In genomic region chr6:3340928-3341327, GRCm38 (mm10) we compare ENCODE assay signal across 8 mouse cellular contexts. TPM values are rescaled to one million over a fixed set of nuclear protein-coding genes. Genes with fewer than 3 reads are reported as not detected.
A peak's percentile ranks its signal among the peaks of the same experiment; 100 is the strongest.
DNase-seq lines count a peak whose midpoint lies in the region; ATAC-seq and TF ChIP-seq lines count a peak whose summit lies in the region.
"Not testable (repeated sequence)": the region's sequence is repeated elsewhere in the genome, so short reads cannot be mapped to it uniquely, and the experiment has no call there.

No protein-coding gene starts in this region.

- H3K27ac ChIP-seq in ES-Bruce4 (ENCODE audit: insufficient read depth, low read length); embryonic facial prominence, embryonic 13.5 days; heart, embryonic 11.5 days (ENCODE audit: low read depth, low read length); hindbrain, postnatal 0 days; midbrain, embryonic 14.5 days (replicated peaks; ENCODE audit: low read depth, low read length); spleen, adult 2 months (ENCODE audit: insufficient read depth, low read length): not testable (repeated sequence)
- H3K27ac ChIP-seq in limb, embryonic 10.5 days: peak overlapping the region; percentile 42; the same call in 1 of the 2 replicates

- H3K4me2 ChIP-seq in embryonic facial prominence, embryonic 13.5 days: peak overlapping the region; percentile 53
- H3K4me2 ChIP-seq in heart, embryonic 11.5 days: peak overlapping the region; percentile 58
- H3K4me2 ChIP-seq in hindbrain, postnatal 0 days (ENCODE audit: low read depth, low read length): peak overlapping the region; percentile 21
- H3K4me2 ChIP-seq in midbrain, embryonic 14.5 days (ENCODE audit: low read length): peak overlapping the region; percentile 30

- not testable (repeated sequence) for ATAC-seq in embryonic facial prominence, embryonic 13.5 days (ENCODE audit: insufficient number of reproducible peaks, insufficient read depth, low FRiP score, low TSS enrichment, low read depth); heart, embryonic 11.5 days (replicated peaks; ENCODE audit: insufficient number of reproducible peaks, low FRiP score, low TSS enrichment); midbrain, embryonic 14.5 days (ENCODE audit: low FRiP score, low TSS enrichment)
- 0 out of 2 replicates have a peak, but pooled peaks have one; percentile 49 for ATAC-seq in hindbrain, postnatal 0 days

- not testable (repeated sequence) for TF ChIP-seq POLR2A in ES-Bruce4 (IDR thresholded peaks at IDR 0.05; ENCODE audit: insufficient read depth, low read length); lung, adult 2 months (IDR thresholded peaks at IDR 0.05; ENCODE audit: borderline replicate concordance, extremely low read depth, low read depth, low read length); spleen, adult 2 months (IDR thresholded peaks at IDR 0.05; ENCODE audit: low read depth, low read length)

- not testable (repeated sequence) for TF ChIP-seq EP300 in ES-Bruce4 (IDR thresholded peaks at IDR 0.05; ENCODE audit: insufficient read depth, low read depth, low read length)

- TF ChIP-seq CTCF in ES-Bruce4 (IDR thresholded peaks at IDR 0.05; ENCODE audit: low read depth, low read length); hindbrain, postnatal 0 days (IDR thresholded peaks at IDR 0.05; ENCODE audit: low read depth); lung, adult 2 months (IDR thresholded peaks at IDR 0.05; ENCODE audit: insufficient read depth, low read length); spleen, adult 2 months (IDR thresholded peaks at IDR 0.05; ENCODE audit: extremely low read depth, insufficient read depth, insufficient read length, insufficient replicate concordance): not testable (repeated sequence)

- H3K4me1 ChIP-seq in ES-Bruce4 (ENCODE audit: control insufficient read depth, insufficient read depth, low read length); embryonic facial prominence, embryonic 13.5 days; heart, embryonic 11.5 days (ENCODE audit: control insufficient read depth, insufficient read depth, low read length); hindbrain, postnatal 0 days (ENCODE audit: insufficient read depth, low read length); limb, embryonic 10.5 days; lung, adult 2 months (ENCODE audit: control insufficient read depth, insufficient read depth, low read length); midbrain, embryonic 14.5 days (ENCODE audit: control insufficient read depth, insufficient read depth, low read length); spleen, adult 2 months (ENCODE audit: control insufficient read depth, insufficient read depth, insufficient read length): not testable (repeated sequence)

- peaks cover 15% of the 10 kb centered on the region for H3K9me3 ChIP-seq in ES-Bruce4 (replicated peaks; ENCODE audit: control insufficient read depth, insufficient read depth, low read length, poor library complexity, severe bottlenecking)
- H3K9me3 ChIP-seq in embryonic facial prominence, embryonic 13.5 days; heart, embryonic 11.5 days (replicated peaks; ENCODE audit: control insufficient read depth, low read length); hindbrain, postnatal 0 days (ENCODE audit: low read length); limb, embryonic 10.5 days (replicated peaks); midbrain, embryonic 14.5 days (ENCODE audit: control insufficient read depth, low read length): not testable (repeated sequence)

- H3K36me3 ChIP-seq in ES-Bruce4 (ENCODE audit: control insufficient read depth, insufficient read depth, low read length, poor library complexity, severe bottlenecking); embryonic facial prominence, embryonic 13.5 days; heart, embryonic 11.5 days (ENCODE audit: control insufficient read depth, insufficient read depth, low read length); hindbrain, postnatal 0 days (ENCODE audit: insufficient read depth, low read length); limb, embryonic 10.5 days; midbrain, embryonic 14.5 days (ENCODE audit: control insufficient read depth, insufficient read depth, low read length); spleen, adult 2 months (ENCODE audit: control insufficient read depth, insufficient read depth, low read length): not testable (repeated sequence)

- DNase-seq in hindbrain, postnatal 0 days (ENCODE audit: low spot score); limb, embryonic 10.5 days (ENCODE audit: low spot score); lung, adult 2 months; spleen, adult 2 months (ENCODE audit: low read depth in 1 of 2, low spot score in 2 of 2): not testable (repeated sequence)
- DNase-seq in midbrain, embryonic 14.5 days: peak; percentile 52

- H3K9ac ChIP-seq in ES-Bruce4 (ENCODE audit: low read depth, poor library complexity, severe bottlenecking); hindbrain, postnatal 0 days (replicated peaks; ENCODE audit: low read length): not testable (repeated sequence)
- H3K9ac ChIP-seq in embryonic facial prominence, embryonic 13.5 days: peak overlapping the region; percentile 51; the same call in 1 of the 2 replicates
- peak overlapping the region; percentile 2; the same call in 1 of the 2 replicates for H3K9ac ChIP-seq in heart, embryonic 11.5 days (ENCODE audit: low read depth, low read length)
- 0 out of 2 replicates have a peak overlapping the region, but pooled peaks have one; percentile 12 for H3K9ac ChIP-seq in midbrain, embryonic 14.5 days (replicated peaks; ENCODE audit: low read length)

- H3K27me3 ChIP-seq in ES-Bruce4 (ENCODE audit: control insufficient read depth, insufficient read depth, low read length, poor library complexity, severe bottlenecking); embryonic facial prominence, embryonic 13.5 days; heart, embryonic 11.5 days (ENCODE audit: control insufficient read depth, insufficient read depth, low read length); hindbrain, postnatal 0 days (ENCODE audit: insufficient read depth, low read length); limb, embryonic 10.5 days (ENCODE audit: low read depth, poor library complexity, severe bottlenecking); midbrain, embryonic 14.5 days (ENCODE audit: control insufficient read depth, insufficient read depth, low read length); spleen, adult 2 months (ENCODE audit: control insufficient read depth, insufficient read depth, low read length): not testable (repeated sequence)

- H3K4me3 ChIP-seq in ES-Bruce4 (ENCODE audit: low read depth, low read length): peak overlapping the region; percentile 52; the same call in 1 of the 2 replicates
- H3K4me3 ChIP-seq in embryonic facial prominence, embryonic 13.5 days: peak overlapping the region; percentile 28
- 0 out of 2 replicates have a peak overlapping the region, but pooled peaks have one; percentile 1 for H3K4me3 ChIP-seq in heart, embryonic 11.5 days (ENCODE audit: low read depth, low read length)
- H3K4me3 ChIP-seq in hindbrain, postnatal 0 days (ENCODE audit: low read length): peak overlapping the region; percentile 1; the same call in 1 of the 2 replicates
- not testable (repeated sequence) for H3K4me3 ChIP-seq in limb, embryonic 10.5 days; midbrain, embryonic 14.5 days (replicated peaks; ENCODE audit: low read depth, low read length)
- peak overlapping the region; percentile 68 for H3K4me3 ChIP-seq in lung, adult 2 months (replicated peaks; ENCODE audit: extremely low read depth, low read depth, low read length)
- H3K4me3 ChIP-seq in spleen, adult 2 months (ENCODE audit: extremely low read depth, insufficient read depth, insufficient read length): peak overlapping the region; percentile 4; the same call in 1 of the 2 replicates

- WGBS in embryonic facial prominence, embryonic 13.5 days: 9% methylated on average over 10 of the region's 10 CpGs
- 6% methylated on average over 10 of the region's 10 CpGs for WGBS in heart, embryonic 11.5 days (ENCODE audit: insufficient replicate concordance)
- 16% methylated on average over 10 of the region's 10 CpGs for WGBS in hindbrain, postnatal 0 days
- WGBS in limb, embryonic 10.5 days: 29% methylated on average over 10 of the region's 10 CpGs
- 19% methylated on average over 10 of the region's 10 CpGs for WGBS in lung, adult 2 months
- 17% methylated on average over 10 of the region's 10 CpGs for WGBS in midbrain, embryonic 14.5 days
- 57% methylated on average over 10 of the region's 10 CpGs for WGBS in spleen, adult 2 months

RNA-seq across cellular contexts. Expression of gene Samd9l, which starts 58.4 kb away (rescaled TPM):
- polyA plus RNA-seq in ES-Bruce4 (2011; ENCODE audit: insufficient read depth, insufficient read length, low read depth, missing spikeins): not detected in 2 replicates
- 1.1 and 1.3 TPM in 2 replicates for polyA plus RNA-seq in embryonic facial prominence, embryonic 13.5 days (2015; fragmentation: Nextera tagmentation; extraction: Ambion mirVana)
- polyA plus RNA-seq in heart, embryonic 11.5 days (2014; fragmentation: Nextera tagmentation; extraction: Ambion mirVana): 0.54 and 0.65 TPM in 2 replicates
- total RNA-seq in hindbrain, postnatal 0 days (2014; rRNA removed): 1.8 and 2.3 TPM in 2 replicates
- 1.2 and 1.3 TPM in 2 replicates for polyA plus RNA-seq in hindbrain, postnatal 0 days (2015; fragmentation: Nextera tagmentation; extraction: Ambion mirVana)
- polyA plus RNA-seq in limb, embryonic 10.5 days (2016; fragmentation: Nextera tagmentation; extraction: Ambion mirVana): 0.05 and 0.11 TPM in 2 replicates
- polyA plus RNA-seq in lung, adult 2 months (2012; rRNA removed): 1.7 and 3.7 TPM in 2 replicates
- polyA plus RNA-seq in midbrain, embryonic 14.5 days (2014; fragmentation: Nextera tagmentation; extraction: Ambion mirVana): 1.2 and 2.4 TPM in 2 replicates
- polyA plus RNA-seq in spleen, adult 2 months (2012; rRNA removed): 3.5 TPM in 2 replicates
